Mouse (Mus musculus) embryonic facial prominence, embryonic 13.5 days (tissue): Measurements from ENCODE around the gene Smad6. TPM values are rescaled to one million over a fixed set of nuclear protein-coding genes. Genes with fewer than 3 reads are reported as not detected.

Experiments
- ATAC-seq: fragments of 200-750 bp; cut with Nextera tagmentation; 2 replicates; pipeline ENCODE4 v1.8.0; 2017; ENCODE audit warnings: low read depth; ENCODE audit not compliant: insufficient number of reproducible peaks, insufficient read depth, low FRiP score, low TSS enrichment
- H3K27ac ChIP-seq: fragments of 300-500 bp; sonication (generic); 2 replicates; pipeline ENCODE4 v1.5.1; 2015; ENCODE audit warnings: moderate library complexity, mild to moderate bottlenecking, inconsistent platforms
- H3K27me3 ChIP-seq: fragments of 300-500 bp; sonication (generic); 2 replicates; pipeline ENCODE4 v1.6.1; 2015; ENCODE audit warnings: mild to moderate bottlenecking, inconsistent platforms
- H3K36me3 ChIP-seq: fragments of 300-500 bp; sonication (generic); 2 replicates; pipeline ENCODE4 v1.6.1; 2015; ENCODE audit warnings: mild to moderate bottlenecking, inconsistent platforms
- H3K4me1 ChIP-seq: fragments of 300-500 bp; sonication (generic); 2 replicates; pipeline ENCODE4 v1.6.1; 2015; ENCODE audit warnings: inconsistent platforms
- H3K4me2 ChIP-seq: fragments of 300-500 bp; sonication (generic); 2 replicates; pipeline ENCODE4 v1.6.1; 2015; ENCODE audit warnings: moderate library complexity, mild to moderate bottlenecking, inconsistent platforms
- H3K4me3 ChIP-seq: fragments of 300-500 bp; sonication (generic); 2 replicates; pipeline ENCODE4 v1.5.1; 2015; ENCODE audit warnings: mild to moderate bottlenecking, inconsistent platforms
- H3K9ac ChIP-seq: fragments of 300-500 bp; sonication (generic); 2 replicates; pipeline ENCODE4 v1.6.1; 2015; ENCODE audit warnings: mild to moderate bottlenecking, inconsistent platforms
- H3K9me3 ChIP-seq: fragments of 300-500 bp; sonication (generic); 2 replicates; pipeline ENCODE4 v1.6.1; 2016; ENCODE audit warnings: inconsistent platforms
- WGBS: fragments of 180-500 bp; shearing (Covaris S2); methylation state at CpG from one replicate; pipeline ENCODE4 v1.1.7; 2015; ENCODE audit warnings: mixed read lengths; 5-methylcytosine and 5-hydroxymethylcytosine counted together
- polyA plus RNA-seq: library from polyadenylated mRNA; unstranded; fragments of >200 nt; fragmentation: Nextera tagmentation; extraction: Ambion mirVana; gene quantifications from 2 replicates; pipeline ENCODE4 v1.2.1, GENCODE M21; 2015

The Smad6 gene
- polyA plus RNA-seq, 1 experiment from 2014 or later: 17.4 TPM

DNA sequence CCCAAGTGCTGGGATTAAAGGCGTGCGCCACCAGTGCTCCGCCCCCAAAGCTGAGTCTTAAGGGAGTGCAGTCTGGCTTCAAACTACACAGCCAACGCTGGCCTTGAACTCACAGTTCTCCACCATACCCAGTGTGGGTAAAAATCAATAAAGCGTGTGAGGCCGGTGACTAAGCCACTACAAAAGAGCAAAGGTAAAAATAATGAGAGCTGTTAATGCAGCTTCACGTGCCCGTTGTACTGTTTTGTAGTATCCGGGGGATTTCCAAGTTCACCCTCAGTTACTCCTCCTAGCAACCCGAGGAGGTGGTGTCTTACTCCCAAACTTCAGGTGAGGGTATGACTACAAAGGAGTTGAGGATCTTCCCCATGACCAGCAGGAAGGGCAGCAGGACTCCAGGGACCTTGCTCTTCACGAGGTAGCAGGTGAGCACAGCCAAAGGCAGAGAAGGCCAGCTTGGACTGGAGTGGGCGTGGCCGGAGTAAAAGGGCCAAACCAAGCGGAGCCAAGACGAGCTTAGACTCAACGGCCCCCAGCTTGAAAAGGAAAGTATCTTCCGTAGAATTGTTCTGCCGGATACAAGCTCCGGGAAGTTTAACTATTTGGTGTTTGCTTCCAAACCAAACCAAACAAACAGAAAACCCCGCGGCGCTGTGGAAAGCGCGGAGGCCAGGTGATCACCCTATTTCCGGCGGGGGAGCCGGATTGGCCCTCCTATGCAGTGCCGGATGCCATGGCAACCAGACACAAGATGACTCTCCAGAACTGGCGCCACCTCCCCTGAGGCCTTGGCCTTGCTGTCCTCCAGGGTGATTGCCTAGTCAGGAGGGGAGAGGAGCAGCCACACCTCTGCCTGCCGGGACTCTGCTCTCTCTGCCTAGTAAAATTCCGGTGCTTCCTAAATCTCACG is 27.9 kb upstream of the Smad6 start:
- Histone ChIP-seq H3K4me2 (peak overlapping the region; percentile 73), H3K9ac (peak overlapping the region; percentile 62), H3K27ac (peak overlapping the region; percentile 71), H3K4me3 (peak overlapping the region; percentile 42), H3K9me3 (no peaks in the 10 kb centered on the region), H3K27me3 (no peaks in the 10 kb centered on the region), H3K36me3 (no peaks in the 10 kb centered on the region), H3K4me1 (peaks cover 31% of the 10 kb centered on the region)
- 10% methylated on average over 32 of the region's 32 CpGs for WGBS
- ATAC-seq: 0 out of 2 replicates have a peak, but pooled peaks have one; percentile 72

- no peaks in the 10 kb centered on the region for H3K9me3 ChIP-seq
- H3K27ac ChIP-seq: 0 out of 2 replicates have a peak overlapping the region, but pooled peaks have one; percentile 40
- no peak for ATAC-seq
- no peak overlapping the region for H3K4me3 ChIP-seq
- peaks cover 29% of the 10 kb centered on the region for H3K4me1 ChIP-seq
- H3K4me2 ChIP-seq: no peak overlapping the region
- WGBS: 24% methylated on average over 14 of the region's 14 CpGs
- peak overlapping the region; percentile 54; the same call in 1 of the 2 replicates for H3K9ac ChIP-seq
- H3K27me3 ChIP-seq: no peaks in the 10 kb centered on the region
- H3K36me3 ChIP-seq: no peaks in the 10 kb centered on the region
Observed at GRCm38 (mm10) chr9:64045117-64045890, 23.4 kb upstream of the Smad6 start.

DNA sequence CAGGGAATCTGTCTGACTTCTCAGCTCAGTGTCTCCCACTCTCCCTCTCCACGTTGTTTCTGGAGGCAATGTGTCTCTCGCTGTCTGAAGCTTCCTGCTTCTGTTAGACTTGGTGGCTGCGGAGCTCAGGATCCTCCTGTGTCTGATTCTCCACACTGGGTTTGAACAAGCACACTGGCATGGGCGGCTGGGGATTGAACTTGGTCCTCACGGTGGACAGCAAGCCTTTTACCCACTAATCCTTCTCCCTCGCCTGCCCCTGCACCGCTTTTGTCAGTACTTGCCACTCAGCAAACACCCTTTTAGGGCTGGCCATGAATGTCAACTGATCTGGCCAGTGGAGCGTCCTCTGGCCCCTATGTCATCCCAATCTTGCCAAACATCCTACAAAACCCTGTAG is 22.5 kb upstream of the Smad6 start:
- peaks cover 19% of the 10 kb centered on the region for H3K4me1 ChIP-seq
- H3K9me3 ChIP-seq: no peaks in the 10 kb centered on the region
- H3K4me2 ChIP-seq: no peak overlapping the region
- ATAC-seq: no peak
- H3K27me3 ChIP-seq: no peaks in the 10 kb centered on the region
- H3K9ac ChIP-seq: no peak overlapping the region
- no peaks in the 10 kb centered on the region for H3K36me3 ChIP-seq
- no peak overlapping the region for H3K4me3 ChIP-seq
- 74% methylated on average over 8 of the region's 8 CpGs for WGBS
- H3K27ac ChIP-seq: no peak overlapping the region

- no peak for ATAC-seq
- Histone ChIP-seq H3K4me3 (no peak overlapping the region), H3K27ac (no peak overlapping the region), H3K9me3 (no peaks in the 10 kb centered on the region), H3K9ac (no peak overlapping the region), H3K4me1 (peaks cover 14% of the 10 kb centered on the region), H3K36me3 (no peaks in the 10 kb centered on the region), H3K27me3 (no peaks in the 10 kb centered on the region), H3K4me2 (no peak overlapping the region)
- 75% methylated on average over 4 of the region's 4 CpGs for whole genome bisulfite sequencing
Observed at GRCm38 (mm10) chr9:64042911-64043310, 21.1 kb upstream of the Smad6 start.

- 85% methylated on average over 8 of the region's 8 CpGs for WGBS
- Histone ChIP-seq H3K27ac (no peak overlapping the region), H3K36me3 (no peaks in the 10 kb centered on the region), H3K4me1 (peaks cover 14% of the 10 kb centered on the region), H3K4me2 (no peak overlapping the region), H3K4me3 (no peak overlapping the region), H3K9ac (no peak overlapping the region), H3K27me3 (no peaks in the 10 kb centered on the region), H3K9me3 (no peaks in the 10 kb centered on the region)
- ATAC-seq: no peak
Observed at GRCm38 (mm10) chr9:64042216-64042615, 20.4 kb upstream of the Smad6 start.

GRCm38 (mm10) chr9:64029908-64030631 is 8.2 kb upstream of the Smad6 start:
- Histone ChIP-seq H3K4me3 (no peak overlapping the region), H3K27me3 (no peaks in the 10 kb centered on the region), H3K4me1 (no peaks in the 10 kb centered on the region; the same call in 1 of the 2 replicates), H3K27ac (no peak overlapping the region), H3K4me2 (no peak overlapping the region), H3K9me3 (no peaks in the 10 kb centered on the region), H3K36me3 (no peaks in the 10 kb centered on the region), H3K9ac (no peak overlapping the region)
- WGBS: 79% methylated on average over 6 of the region's 6 CpGs
- no peak for ATAC-seq

- no peak overlapping the region for H3K27ac ChIP-seq
- H3K27me3 ChIP-seq: no peaks in the 10 kb centered on the region
- WGBS: 3% methylated on average over 3 of the region's 3 CpGs
- no peaks in the 10 kb centered on the region for H3K9me3 ChIP-seq
- no peak overlapping the region for H3K4me3 ChIP-seq
- H3K9ac ChIP-seq: no peak overlapping the region
- no peak overlapping the region for H3K4me2 ChIP-seq
- no peak for ATAC-seq
- peaks cover 11% of the 10 kb centered on the region for H3K4me1 ChIP-seq
- no peaks in the 10 kb centered on the region for H3K36me3 ChIP-seq
Observed at GRCm38 (mm10) chr9:64025565-64025964, 3.7 kb upstream of the Smad6 start.

DNA sequence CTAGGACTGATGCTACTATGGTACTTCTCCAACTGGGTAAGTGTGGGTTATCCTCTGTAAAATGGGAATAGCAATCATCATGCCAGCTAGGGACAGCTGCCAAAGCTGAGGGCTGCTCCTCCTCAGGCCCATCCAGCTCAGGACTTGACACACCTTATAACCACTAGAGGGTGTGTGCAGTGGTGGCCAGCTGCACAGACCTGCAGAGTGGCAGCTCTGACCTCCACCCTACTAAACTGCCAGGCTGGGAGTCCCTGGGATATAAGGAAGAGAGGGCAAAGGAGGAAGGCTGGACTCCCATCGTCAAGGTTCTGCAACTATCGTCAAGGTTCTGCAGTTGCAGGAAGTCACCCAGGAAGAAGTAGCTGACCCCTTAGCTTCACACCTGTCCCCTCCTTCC is 3.1 kb upstream of the Smad6 start:
- peaks cover 11% of the 10 kb centered on the region for H3K4me1 ChIP-seq
- no peak overlapping the region for H3K27ac ChIP-seq
- H3K9ac ChIP-seq: no peak overlapping the region
- no peaks in the 10 kb centered on the region for H3K27me3 ChIP-seq
- no peak overlapping the region for H3K4me2 ChIP-seq
- WGBS: 35% methylated on average over 2 of the region's 2 CpGs
- no peak for ATAC-seq
- H3K9me3 ChIP-seq: no peaks in the 10 kb centered on the region
- no peaks in the 10 kb centered on the region for H3K36me3 ChIP-seq
- H3K4me3 ChIP-seq: no peak overlapping the region

DNA sequence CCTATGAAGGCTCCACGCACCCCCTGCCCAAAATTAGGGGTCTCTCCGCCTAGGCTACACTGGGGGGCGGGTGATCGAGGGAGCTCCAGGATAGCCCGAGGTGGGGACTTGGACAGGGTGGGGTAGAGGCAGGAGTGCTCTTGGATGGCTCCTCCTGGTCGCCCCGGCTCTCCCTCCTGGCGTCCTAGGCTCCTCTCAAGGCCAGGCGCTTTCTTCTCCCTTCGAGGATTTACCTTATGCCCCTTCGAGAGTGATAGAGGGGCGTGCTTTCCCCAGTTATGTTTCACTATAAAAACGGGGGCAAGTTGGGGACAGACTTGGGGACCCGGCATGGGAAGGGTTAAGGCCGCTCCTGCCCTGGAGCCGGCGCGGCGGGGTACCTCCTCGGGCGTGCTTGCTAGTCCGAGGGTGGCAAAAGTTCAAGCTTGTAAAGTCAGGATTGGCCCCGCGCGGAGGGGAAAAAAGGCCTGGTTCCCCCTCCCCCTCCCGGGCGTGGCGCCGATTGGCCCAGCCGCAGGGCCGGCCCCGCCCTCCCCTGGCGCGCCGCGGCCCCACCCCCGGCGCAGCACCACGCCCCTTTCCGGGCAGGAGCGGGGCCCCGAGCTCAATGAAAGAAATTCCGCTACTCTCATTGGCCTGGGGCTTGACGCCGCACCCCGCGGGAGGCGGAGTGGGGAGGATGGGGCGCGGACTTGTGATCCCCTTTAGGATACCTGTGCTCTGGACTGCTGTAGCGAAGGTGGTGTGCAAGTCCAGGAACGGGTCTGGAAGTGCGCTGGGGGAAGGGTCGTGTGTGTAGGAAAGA is 905 bp upstream of the Smad6 start:
- Histone ChIP-seq H3K9me3 (no peaks in the 10 kb centered on the region), H3K27ac (peak overlapping the region; percentile 99), H3K9ac (peak overlapping the region; percentile 99), H3K4me2 (peak overlapping the region; percentile 98), H3K36me3 (no peaks in the 10 kb centered on the region), H3K4me3 (peak overlapping the region; percentile 99), H3K27me3 (no peaks in the 10 kb centered on the region), H3K4me1 (peaks cover 27% of the 10 kb centered on the region)
- WGBS: under 1% methylated on average over 54 of the region's 54 CpGs
- peak; percentile 70 for ATAC-seq

DNA sequence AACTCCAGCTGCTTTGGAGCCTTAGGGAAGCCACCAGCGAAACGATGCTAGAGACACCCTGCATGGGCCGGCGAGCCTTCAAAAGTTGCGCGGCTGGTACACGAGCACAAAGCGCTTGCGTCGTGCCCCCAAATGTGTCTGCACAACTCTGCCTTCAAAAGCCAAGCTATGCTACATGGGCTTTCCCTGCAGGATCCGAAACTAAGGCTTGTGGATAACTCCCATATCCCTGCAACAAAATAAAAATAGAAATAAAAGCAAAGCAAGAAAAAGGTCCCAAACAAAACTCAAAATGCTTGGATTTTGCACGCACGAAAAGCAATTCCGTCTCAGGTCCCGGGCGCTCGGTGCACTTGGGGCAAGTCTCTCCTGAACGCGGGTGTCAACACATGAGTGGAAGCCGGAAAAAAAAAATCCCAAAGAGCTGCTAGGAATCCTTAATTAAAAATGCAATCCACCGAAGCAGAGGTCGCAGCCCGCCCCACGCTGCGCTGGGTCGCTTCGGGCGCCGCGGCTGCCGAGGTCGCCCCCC is 474 bp downstream of the Smad6 start:
- peak overlapping the region; percentile 99 for H3K4me3 ChIP-seq
- peak overlapping the region; percentile 99 for H3K27ac ChIP-seq
- peak overlapping the region; percentile 99 for H3K9ac ChIP-seq
- no peaks in the 10 kb centered on the region for H3K9me3 ChIP-seq
- no peaks in the 10 kb centered on the region; the same call in 1 of the 2 replicates for H3K36me3 ChIP-seq
- no peak for ATAC-seq
- H3K4me1 ChIP-seq: peaks cover 41% of the 10 kb centered on the region
- H3K27me3 ChIP-seq: no peaks in the 10 kb centered on the region
- peak overlapping the region; percentile 98 for H3K4me2 ChIP-seq
- WGBS: under 1% methylated on average over 32 of the region's 32 CpGs
